Mouse (Mus musculus): ENCODE measurements around the gene Hhat. TPM values are rescaled to one million over a fixed set of nuclear protein-coding genes. Genes with fewer than 3 reads are reported as not detected.

The Hhat gene
- total and polyA plus RNA-seq, 3 experiments: 0.22 TPM; not detected in 2

- ATAC-seq (ENCODE audit: extremely low read depth, insufficient number of reproducible peaks, low FRiP score, poor library complexity, severe bottlenecking) (no peak), DNase-seq (ENCODE audit: low spot score) (no peak)
- Histone ChIP-seq H3K27me3 (ENCODE audit: insufficient read depth, low read length) (no peaks in the 10 kb centered on the region), H3K4me3 (ENCODE audit: low read depth, low read length) (no peak overlapping the region), H3K9me3 (replicated peaks) (peaks cover 49% of the 10 kb centered on the region), H3K4me1 (ENCODE audit: insufficient read depth, low read depth, low read length) (no peaks in the 10 kb centered on the region), H3K36me3 (replicated peaks) (no peaks in the 10 kb centered on the region)
- TF ChIP-seq CTCF (IDR thresholded peaks at IDR 0.05; ENCODE audit: low read depth, low read length): no peak
- TF ChIP-seq GATA1 (IDR thresholded peaks at IDR 0.05; ENCODE audit: borderline replicate concordance, low read length): no peak
- TF ChIP-seq POLR2AphosphoS5 (IDR thresholded peaks at IDR 0.05; ENCODE audit: insufficient replicate concordance, low read depth, low read length): no peak
- TF ChIP-seq GATA2 (IDR thresholded peaks at IDR 0.05; ENCODE audit: borderline replicate concordance, low read depth, low read length): no peak
- TF ChIP-seq TAL1 (conservative IDR thresholded peaks at IDR 0.05; ENCODE audit: low read depth, low read length): no peak
Observed at GRCm38 (mm10) chr1:192663092-192663491, 107.9 kb downstream of the Hhat start.

- Histone ChIP-seq H3K36me3 (replicated peaks) (no peaks in the 10 kb centered on the region), H3K27me3 (ENCODE audit: insufficient read depth, low read length) (no peaks in the 10 kb centered on the region), H3K4me1 (ENCODE audit: insufficient read depth, low read depth, low read length) (no peaks in the 10 kb centered on the region), H3K4me3 (ENCODE audit: low read depth, low read length) (no peak overlapping the region), H3K9me3 (replicated peaks) (peaks cover 45% of the 10 kb centered on the region)
- DNase-seq (ENCODE audit: low spot score) (no peak), ATAC-seq (ENCODE audit: extremely low read depth, insufficient number of reproducible peaks, low FRiP score, poor library complexity, severe bottlenecking) (no peak)
- TF ChIP-seq CTCF (IDR thresholded peaks at IDR 0.05; ENCODE audit: low read depth, low read length) (no peak), TAL1 (conservative IDR thresholded peaks at IDR 0.05; ENCODE audit: low read depth, low read length) (no peak), POLR2AphosphoS5 (IDR thresholded peaks at IDR 0.05; ENCODE audit: insufficient replicate concordance, low read depth, low read length) (no peak), GATA2 (IDR thresholded peaks at IDR 0.05; ENCODE audit: borderline replicate concordance, low read depth, low read length) (no peak), GATA1 (IDR thresholded peaks at IDR 0.05; ENCODE audit: borderline replicate concordance, low read length) (no peak)
Observed at GRCm38 (mm10) chr1:192661612-192662011, 109.4 kb downstream of the Hhat start.

DNA sequence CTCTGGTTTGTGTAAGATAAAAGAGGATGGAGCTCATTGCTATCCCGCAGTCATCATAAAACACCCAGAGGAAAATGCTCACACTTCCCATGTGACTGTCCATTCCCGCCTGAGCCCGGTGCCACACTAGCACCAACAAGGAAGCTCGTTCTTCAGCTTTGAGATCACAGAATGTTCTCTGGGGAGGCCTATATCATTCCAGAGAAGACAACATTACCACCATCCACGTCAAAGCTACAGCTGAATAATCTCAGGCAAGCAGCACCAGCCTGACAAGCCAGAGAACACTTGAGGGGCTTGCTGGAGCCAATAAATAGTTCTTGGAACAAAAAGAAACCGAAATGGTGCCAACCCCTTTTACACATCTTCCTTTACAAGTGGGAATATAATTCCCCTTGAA lies 113.6 kb downstream of the Hhat start:
- DNase-seq (ENCODE audit: low spot score) (no peak), ATAC-seq (ENCODE audit: extremely low read depth, insufficient number of reproducible peaks, low FRiP score, poor library complexity, severe bottlenecking) (no peak)
- H3K36me3 ChIP-seq (replicated peaks): no peaks in the 10 kb centered on the region
- no peaks in the 10 kb centered on the region for H3K4me1 ChIP-seq (ENCODE audit: insufficient read depth, low read depth, low read length)
- H3K4me3 ChIP-seq (ENCODE audit: low read depth, low read length): no peak overlapping the region
- TF ChIP-seq TAL1 (conservative IDR thresholded peaks at IDR 0.05; ENCODE audit: low read depth, low read length) (no peak), POLR2AphosphoS5 (IDR thresholded peaks at IDR 0.05; ENCODE audit: insufficient replicate concordance, low read depth, low read length) (no peak), GATA1 (IDR thresholded peaks at IDR 0.05; ENCODE audit: borderline replicate concordance, low read length) (no peak), GATA2 (IDR thresholded peaks at IDR 0.05; ENCODE audit: borderline replicate concordance, low read depth, low read length) (no peak), CTCF (IDR thresholded peaks at IDR 0.05; ENCODE audit: low read depth, low read length) (no peak)
- no peaks in the 10 kb centered on the region for H3K27me3 ChIP-seq (ENCODE audit: insufficient read depth, low read length)
- H3K9me3 ChIP-seq (replicated peaks): peaks cover 25% of the 10 kb centered on the region

DNA sequence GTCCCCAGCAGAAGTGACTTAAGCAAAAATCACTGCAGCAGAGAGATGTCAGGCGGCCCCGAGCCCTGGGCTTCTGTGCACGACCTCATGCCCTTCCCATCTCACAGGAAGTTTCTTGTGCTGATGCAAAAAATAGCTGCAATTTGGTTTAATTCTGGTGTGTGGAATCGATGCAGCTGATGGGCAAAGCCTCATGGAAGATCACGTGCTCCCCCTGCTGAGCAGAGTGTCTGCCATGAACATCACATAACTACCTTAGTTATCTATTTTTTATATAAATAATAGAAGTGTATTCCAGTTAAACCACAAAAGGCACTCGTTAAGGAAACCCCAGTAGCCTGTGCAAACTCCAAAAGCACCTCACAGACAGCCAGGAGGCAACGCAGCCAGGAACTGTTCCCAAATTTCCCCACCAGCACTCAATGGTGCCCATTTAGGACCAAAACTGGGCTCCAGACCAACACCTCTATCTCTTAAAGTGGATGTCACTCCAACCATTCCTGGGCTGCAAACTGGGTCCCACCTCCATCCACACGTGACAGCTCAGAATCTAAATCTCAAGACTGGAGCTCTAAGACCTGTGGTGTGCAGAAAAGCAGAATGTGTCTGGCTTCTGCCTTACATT lies 118.9 kb downstream of the Hhat start:
- Histone ChIP-seq H3K4me1 (ENCODE audit: insufficient read depth, low read depth, low read length) (no peaks in the 10 kb centered on the region), H3K27me3 (ENCODE audit: insufficient read depth, low read length) (no peaks in the 10 kb centered on the region), H3K36me3 (replicated peaks) (no peaks in the 10 kb centered on the region), H3K9me3 (replicated peaks) (peaks cover 32% of the 10 kb centered on the region), H3K4me3 (ENCODE audit: low read depth, low read length) (no peak overlapping the region)
- TF ChIP-seq POLR2AphosphoS5 (IDR thresholded peaks at IDR 0.05; ENCODE audit: insufficient replicate concordance, low read depth, low read length) (no peak), TAL1 (conservative IDR thresholded peaks at IDR 0.05; ENCODE audit: low read depth, low read length) (no peak), CTCF (IDR thresholded peaks at IDR 0.05; ENCODE audit: low read depth, low read length) (no peak), GATA2 (IDR thresholded peaks at IDR 0.05; ENCODE audit: borderline replicate concordance, low read depth, low read length) (no peak), GATA1 (IDR thresholded peaks at IDR 0.05; ENCODE audit: borderline replicate concordance, low read length) (no peak)
- no peak for ATAC-seq (ENCODE audit: extremely low read depth, insufficient number of reproducible peaks, low FRiP score, poor library complexity, severe bottlenecking)
- DNase-seq (ENCODE audit: low spot score): no peak

- Histone ChIP-seq H3K4me1 (ENCODE audit: insufficient read depth, low read depth, low read length) (no peaks in the 10 kb centered on the region), H3K9me3 (replicated peaks) (peaks cover 32% of the 10 kb centered on the region), H3K27me3 (ENCODE audit: insufficient read depth, low read length) (no peaks in the 10 kb centered on the region), H3K36me3 (replicated peaks) (no peaks in the 10 kb centered on the region), H3K4me3 (ENCODE audit: low read depth, low read length) (no peak overlapping the region)
- ATAC-seq (ENCODE audit: extremely low read depth, insufficient number of reproducible peaks, low FRiP score, poor library complexity, severe bottlenecking): no peak
- TF ChIP-seq GATA2 (IDR thresholded peaks at IDR 0.05; ENCODE audit: borderline replicate concordance, low read depth, low read length) (no peak), CTCF (IDR thresholded peaks at IDR 0.05; ENCODE audit: low read depth, low read length) (no peak), TAL1 (conservative IDR thresholded peaks at IDR 0.05; ENCODE audit: low read depth, low read length) (no peak), POLR2AphosphoS5 (IDR thresholded peaks at IDR 0.05; ENCODE audit: insufficient replicate concordance, low read depth, low read length) (no peak), GATA1 (IDR thresholded peaks at IDR 0.05; ENCODE audit: borderline replicate concordance, low read length) (no peak)
- DNase-seq (ENCODE audit: low spot score): no peak
Observed at GRCm38 (mm10) chr1:192650586-192650985, 120.4 kb downstream of the Hhat start.

- no peak overlapping the region for H3K4me3 ChIP-seq (ENCODE audit: low read depth, low read length)
- no peak for TF ChIP-seq GATA2 (IDR thresholded peaks at IDR 0.05; ENCODE audit: borderline replicate concordance, low read depth, low read length)
- TF ChIP-seq TAL1 (conservative IDR thresholded peaks at IDR 0.05; ENCODE audit: low read depth, low read length): no peak
- no peak for TF ChIP-seq POLR2AphosphoS5 (IDR thresholded peaks at IDR 0.05; ENCODE audit: insufficient replicate concordance, low read depth, low read length)
- TF ChIP-seq CTCF (IDR thresholded peaks at IDR 0.05; ENCODE audit: low read depth, low read length): no peak
- TF ChIP-seq GATA1 (IDR thresholded peaks at IDR 0.05; ENCODE audit: borderline replicate concordance, low read length): no peak
- H3K4me1 ChIP-seq (ENCODE audit: insufficient read depth, low read depth, low read length): no peaks in the 10 kb centered on the region
- H3K27me3 ChIP-seq (ENCODE audit: insufficient read depth, low read length): no peaks in the 10 kb centered on the region
- ATAC-seq (ENCODE audit: extremely low read depth, insufficient number of reproducible peaks, low FRiP score, poor library complexity, severe bottlenecking) (no peak), DNase-seq (ENCODE audit: low spot score) (no peak)
- peaks cover 32% of the 10 kb centered on the region for H3K9me3 ChIP-seq (replicated peaks)
- H3K36me3 ChIP-seq (replicated peaks): no peaks in the 10 kb centered on the region
Observed at GRCm38 (mm10) chr1:192650023-192650422, 121.0 kb downstream of the Hhat start.

Measured in G1E (cell line).